Mouse (Mus musculus) E14TG2a.4 (cell line): ENCODE results near the gene Gm11037.

Experiments used
- H3K27me3 ChIP-seq: 2 replicates; pipeline ENCODE4 v1.6.1; 2014; ENCODE audit warnings: low read length, control low read depth; ENCODE audit not compliant: insufficient read depth
- H3K36me3 ChIP-seq: 2 replicates; pipeline ENCODE4 v1.6.1; 2014; ENCODE audit warnings: low read length, control low read depth; ENCODE audit not compliant: insufficient read depth
- H3K4me1 ChIP-seq: replicated peaks from 2 replicates; pipeline ENCODE4 v1.6.1; 2014; ENCODE audit warnings: low read depth, low read length, control low read depth
- H3K4me3 ChIP-seq: replicated peaks from 2 replicates; pipeline ENCODE4 v1.5.1; 2014; ENCODE audit warnings: mild to moderate bottlenecking, low read length
- H3K9me3 ChIP-seq: 2 replicates; pipeline ENCODE4 v1.6.1; 2014; ENCODE audit warnings: low read length, control low read depth
- CTCF ChIP-seq: conservative IDR thresholded peaks from 2 replicates; pipeline ENCODE4 v1.5.1; 2014; ENCODE audit warnings: low read length
- NANOG ChIP-seq: IDR thresholded peaks from 2 replicates; pipeline ENCODE4 v1.6.1; 2014; ENCODE audit warnings: borderline replicate concordance, low read length, mixed read lengths
- POU5F1 ChIP-seq: IDR thresholded peaks from 2 replicates; pipeline ENCODE4 v1.6.1; 2014; ENCODE audit warnings: low read length, borderline replicate concordance

The Gm11037 gene

DNA sequence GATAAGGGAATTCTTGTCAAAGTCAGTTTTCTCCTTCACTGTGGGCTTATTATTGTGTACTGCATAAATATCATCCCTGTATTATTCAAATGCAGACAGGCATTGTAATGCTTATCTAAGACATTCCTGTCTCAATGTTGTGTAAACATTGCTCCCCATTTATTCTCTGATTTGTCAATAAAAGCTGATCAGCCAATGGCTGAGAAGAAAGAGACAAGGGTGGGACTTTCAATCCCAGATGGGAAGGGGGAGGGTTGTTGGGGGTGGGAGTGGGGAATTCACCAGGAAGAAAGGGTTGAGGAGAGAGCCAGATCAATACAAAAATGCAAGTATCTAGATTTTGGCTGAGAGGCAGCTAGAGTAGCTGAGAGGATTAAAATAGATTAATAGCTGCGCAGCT, 35.6 kb downstream of the Gm11037 start:
- no peak for TF ChIP-seq NANOG
- TF ChIP-seq CTCF = no peak
- no peak for TF ChIP-seq POU5F1
- Histone ChIP-seq H3K9me3 (peaks cover 7% of the 10 kb centered on the region; the same call in 1 of the 2 replicates), H3K36me3 (no peaks in the 10 kb centered on the region), H3K4me3 (no peak overlapping the region), H3K4me1 (peaks cover 67% of the 10 kb centered on the region), H3K27me3 (peaks cover 37% of the 10 kb centered on the region)

GRCm38 (mm10) chr2:131170936-131171335, 37.6 kb downstream of the Gm11037 start:
- H3K4me3 ChIP-seq = peak overlapping the region; percentile 68

GRCm38 (mm10) chr2:131171401-131172104, 38.3 kb downstream of the Gm11037 start:
- H3K36me3 ChIP-seq = peaks cover 8% of the 10 kb centered on the region

More at GRCm38 (mm10) chr2:131170936-131171335, 37.6 kb downstream of the Gm11037 start:
- Histone ChIP-seq H3K27me3 (peaks cover 38% of the 10 kb centered on the region), H3K9me3 (peaks cover 7% of the 10 kb centered on the region; the same call in 1 of the 2 replicates), H3K36me3 (0 out of 2 replicates have a peak, but pooled peaks cover 3% of the 10 kb centered on the region), H3K4me1 (peaks cover 79% of the 10 kb centered on the region)
- TF ChIP-seq CTCF (no peak), NANOG (no peak), POU5F1 (no peak)

DNA sequence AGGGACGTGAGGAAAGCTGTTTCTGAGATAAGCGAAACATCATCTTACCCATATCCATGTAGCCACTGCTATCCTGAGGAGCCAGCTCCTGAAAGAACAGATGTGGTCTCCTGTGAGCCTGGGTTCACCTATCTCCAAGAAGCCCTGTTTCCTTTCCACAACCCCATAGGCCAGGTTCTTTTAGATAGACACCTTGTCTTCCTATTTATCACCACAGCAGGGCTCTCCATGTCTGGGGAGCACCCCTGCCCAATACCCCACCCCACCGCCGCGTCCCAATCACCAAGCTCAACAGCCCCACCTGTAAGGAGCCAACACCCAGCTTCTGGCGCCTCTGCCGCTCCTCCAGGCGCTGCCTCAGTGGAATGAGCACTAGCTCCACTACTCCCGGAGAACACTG, 39.0 kb downstream of the Gm11037 start:
- peaks cover 38% of the 10 kb centered on the region for H3K27me3 ChIP-seq
- peaks cover 16% of the 10 kb centered on the region for H3K36me3 ChIP-seq
- H3K4me3 ChIP-seq = no peak overlapping the region
- no peak for TF ChIP-seq CTCF
- no peak for TF ChIP-seq NANOG
- TF ChIP-seq POU5F1 = no peak
- peaks cover 2% of the 10 kb centered on the region; the same call in 1 of the 2 replicates for H3K9me3 ChIP-seq
- peaks cover 85% of the 10 kb centered on the region for H3K4me1 ChIP-seq

More at GRCm38 (mm10) chr2:131171401-131172104, 38.3 kb downstream of the Gm11037 start:
- Histone ChIP-seq H3K27me3 (peaks cover 38% of the 10 kb centered on the region), H3K4me3 (peak overlapping the region; percentile 68), H3K9me3 (peaks cover 7% of the 10 kb centered on the region; the same call in 1 of the 2 replicates), H3K4me1 (peaks cover 79% of the 10 kb centered on the region)
- TF ChIP-seq POU5F1 (no peak), NANOG (no peak), CTCF (no peak)

GRCm38 (mm10) chr2:131174700-131175099, 41.4 kb downstream of the Gm11037 start:
- Histone ChIP-seq H3K27me3 (peaks cover 38% of the 10 kb centered on the region), H3K36me3 (peaks cover 33% of the 10 kb centered on the region), H3K4me1 (peaks cover 79% of the 10 kb centered on the region), H3K4me3 (peak overlapping the region; percentile 77), H3K9me3 (no peaks in the 10 kb centered on the region)
- TF ChIP-seq POU5F1 (no peak), NANOG (no peak), CTCF (no peak)

DNA sequence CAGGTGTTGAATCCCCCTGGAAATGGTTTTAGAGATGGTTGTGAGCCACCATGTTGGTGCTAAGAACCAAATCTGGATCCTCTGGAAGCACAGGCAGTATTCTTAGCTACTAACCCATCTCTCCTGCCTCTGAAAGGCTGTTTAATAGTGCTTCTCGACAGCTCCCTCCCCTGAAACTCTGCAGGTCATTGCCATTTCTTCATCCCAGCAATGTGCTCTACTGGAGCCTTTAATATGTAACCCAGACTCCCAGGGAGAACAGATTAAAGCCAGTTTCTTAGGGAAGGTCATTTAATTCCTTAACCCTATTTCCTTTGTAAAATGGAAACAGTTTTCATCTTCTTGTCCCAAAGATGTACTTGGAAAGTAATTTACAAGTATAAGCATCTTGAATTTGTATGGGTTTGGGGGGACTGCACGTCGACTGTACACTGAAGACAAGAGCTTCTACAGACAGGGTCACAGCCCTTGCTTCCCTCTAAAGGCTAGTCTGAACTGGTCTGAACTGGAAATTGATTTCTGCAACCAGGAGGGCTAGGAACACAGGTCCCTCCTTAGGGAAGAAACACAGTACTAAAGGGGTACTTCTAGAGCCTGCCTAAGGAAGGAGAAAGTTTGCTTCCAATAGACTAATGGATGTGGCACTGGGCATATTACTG, 42.1 kb downstream of the Gm11037 start:
- TF ChIP-seq NANOG (no peak), CTCF (no peak), POU5F1 (no peak)
- H3K4me3 ChIP-seq = no peak overlapping the region
- H3K9me3 ChIP-seq = no peaks in the 10 kb centered on the region
- peaks cover 35% of the 10 kb centered on the region for H3K27me3 ChIP-seq
- H3K4me1 ChIP-seq = peaks cover 75% of the 10 kb centered on the region
- peaks cover 33% of the 10 kb centered on the region for H3K36me3 ChIP-seq

- H3K36me3 ChIP-seq = peaks cover 33% of the 10 kb centered on the region
- no peaks in the 10 kb centered on the region for H3K9me3 ChIP-seq
- peaks cover 30% of the 10 kb centered on the region for H3K27me3 ChIP-seq
- H3K4me1 ChIP-seq = peaks cover 75% of the 10 kb centered on the region
- no peak overlapping the region for H3K4me3 ChIP-seq
- TF ChIP-seq CTCF (no peak), POU5F1 (no peak), NANOG (no peak)
Measured at GRCm38 (mm10) chr2:131175945-131176309, 42.6 kb downstream of the Gm11037 start.

DNA sequence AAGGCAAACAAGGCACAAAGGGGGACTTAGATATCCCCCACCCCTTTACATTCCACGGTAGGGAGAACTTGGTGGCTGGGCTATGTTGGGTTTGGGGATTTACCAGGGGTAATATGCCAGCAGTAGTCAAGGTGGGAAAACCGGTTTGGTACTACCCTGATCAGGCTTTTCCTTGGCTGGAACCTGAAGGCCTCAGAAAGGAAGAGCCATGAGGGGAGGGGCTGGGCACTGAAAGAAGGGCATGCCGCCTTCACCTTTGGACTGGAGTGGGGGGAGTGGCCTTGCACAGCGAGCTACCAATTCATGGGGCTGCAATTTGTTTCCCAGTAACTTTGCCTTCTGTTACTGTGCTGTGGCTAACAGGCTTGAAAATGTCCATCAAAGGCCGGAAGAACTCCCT, 43.2 kb downstream of the Gm11037 start:
- TF ChIP-seq POU5F1 = no peak
- no peak for TF ChIP-seq CTCF
- no peak for TF ChIP-seq NANOG
- Histone ChIP-seq H3K4me1 (peaks cover 75% of the 10 kb centered on the region), H3K9me3 (no peaks in the 10 kb centered on the region)

More for the DNA sequence above, 43.2 kb downstream of the Gm11037 start:
- H3K4me3 ChIP-seq = peak overlapping the region; percentile 17; the same call in 1 of the 2 replicates
- peaks cover 33% of the 10 kb centered on the region for H3K36me3 ChIP-seq
- peaks cover 25% of the 10 kb centered on the region for H3K27me3 ChIP-seq
